Mouse (Mus musculus) hematopoietic stem cell, adult 5-6 weeks (primary cell): ENCODE measurements around the gene Lgi1. TPM values are rescaled to one million over a fixed set of nuclear protein-coding genes. Genes with fewer than 3 reads are reported as not detected.

Source experiments
- ATAC-seq, 2 experiments: fragments of 125-278 bp in 1 of 2; replicated peaks in 1 of 2; 2 replicates each; pipeline ENCODE4 v1.8.0; 2016 to 2017; ENCODE audit warnings: inconsistent platforms in 2 of 2, mild to moderate bottlenecking in 2 of 2, moderate number of reproducible peaks in 2 of 2, low read depth in 1 of 2, moderate TSS enrichment in 1 of 2; ENCODE audit not compliant: low FRiP score in 2 of 2, poor library complexity in 2 of 2, severe bottlenecking in 2 of 2, insufficient read depth in 1 of 2, low TSS enrichment in 1 of 2
- total RNA-seq: library from RNA; stranded (forward); fragments of 172-1452, 232-1000 nt; gene quantifications from 2 replicates; pipeline ENCODE4 v1.2.3, GENCODE M21; 2017

Gene Lgi1
- total RNA-seq, 1 experiment from 2014 or later, result not detected

DNA sequence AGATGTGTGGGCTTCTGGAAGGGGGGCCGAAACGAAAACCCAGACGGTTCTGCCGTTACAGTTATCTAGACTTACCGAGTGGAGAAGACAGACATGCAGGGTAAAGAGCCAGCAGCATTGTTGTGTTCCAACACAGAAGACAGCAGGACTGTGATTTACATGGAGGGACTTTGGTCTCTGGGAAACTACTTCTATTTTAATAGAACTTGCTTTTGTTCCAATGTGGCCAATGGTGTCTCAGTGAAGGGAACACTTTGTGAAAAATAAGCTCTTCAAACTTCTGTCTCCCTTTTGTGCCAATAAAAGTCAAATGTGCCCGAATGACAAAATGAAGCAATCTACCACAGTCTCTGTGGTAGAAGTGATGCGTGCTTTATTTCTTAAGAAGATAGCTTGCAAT, 50.8 kb downstream of the Lgi1 start:
- no peak for ATAC-seq

DNA sequence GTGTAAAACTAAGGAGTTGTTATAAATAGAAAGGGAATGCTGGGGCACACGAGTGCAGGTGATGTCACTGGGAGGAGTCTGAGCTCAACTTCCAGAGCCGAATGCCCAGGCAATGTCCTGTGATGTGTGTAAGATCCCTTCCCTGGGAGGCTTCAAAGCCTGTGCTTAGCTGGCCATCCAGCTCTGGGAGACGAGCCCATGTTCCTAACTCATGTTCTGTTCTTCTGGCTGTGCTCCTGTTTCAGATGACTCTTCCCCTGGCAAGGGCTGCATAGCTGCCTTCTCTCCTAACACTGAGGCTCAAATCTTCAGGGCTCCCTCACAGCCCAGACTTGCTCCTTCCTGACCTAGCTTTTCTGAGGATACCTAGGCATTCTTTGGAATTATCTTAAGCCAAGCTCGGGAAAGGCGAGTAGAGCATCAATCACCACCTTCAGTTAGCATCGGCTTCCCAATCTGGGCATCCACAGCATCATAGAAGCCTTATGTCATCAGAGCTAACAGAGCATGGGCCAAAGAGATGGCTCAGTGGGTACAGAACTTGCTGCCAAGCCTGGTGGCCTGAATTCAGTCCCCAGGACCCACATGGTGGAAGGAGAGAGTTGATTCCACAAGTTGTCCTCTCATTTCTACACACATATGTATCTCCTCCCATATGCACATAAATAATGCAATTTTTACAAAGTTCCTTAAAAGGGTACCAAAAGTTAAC, 52.4 kb downstream of the Lgi1 start:
- ATAC-seq, result no peak

DNA sequence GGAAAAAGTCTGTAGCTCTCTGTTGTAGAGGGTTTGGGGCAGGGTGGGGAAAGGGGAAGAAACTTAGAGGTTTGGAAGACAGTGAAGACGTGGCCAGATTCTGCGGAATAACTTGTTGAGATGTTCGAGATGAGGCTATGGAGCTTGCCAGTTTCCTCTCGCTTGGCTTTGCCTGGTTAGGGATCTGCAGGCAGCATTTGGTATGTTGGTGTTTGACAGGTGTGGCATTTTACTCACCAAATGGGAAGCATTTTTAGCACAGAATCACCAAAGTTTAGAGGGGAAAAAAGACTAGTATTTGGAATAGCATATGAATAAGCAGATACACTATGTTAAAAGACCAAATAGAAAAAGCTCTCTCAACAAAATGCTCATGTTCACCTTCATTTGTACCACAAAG, 54.0 kb downstream of the Lgi1 start:
- no peak for ATAC-seq

DNA sequence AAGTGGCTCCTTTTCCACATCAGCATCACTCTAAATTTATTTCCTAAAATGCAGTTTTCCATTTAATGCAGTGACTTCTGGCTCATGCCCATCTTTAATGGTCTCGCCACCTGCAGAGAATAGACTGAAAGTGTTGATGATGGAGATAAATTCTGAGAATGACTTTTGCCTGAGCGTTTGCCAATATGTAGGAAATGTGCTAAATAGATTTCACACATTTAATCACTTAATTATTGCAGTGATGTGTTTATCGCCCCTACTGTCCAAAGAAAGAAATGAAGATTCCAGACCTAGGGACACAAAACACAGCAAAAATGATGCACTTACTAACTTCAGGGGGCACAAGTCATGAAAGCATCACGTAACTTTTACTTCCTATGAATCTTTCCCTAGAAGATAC, 54.8 kb downstream of the Lgi1 start:
- ATAC-seq, result no peak

DNA sequence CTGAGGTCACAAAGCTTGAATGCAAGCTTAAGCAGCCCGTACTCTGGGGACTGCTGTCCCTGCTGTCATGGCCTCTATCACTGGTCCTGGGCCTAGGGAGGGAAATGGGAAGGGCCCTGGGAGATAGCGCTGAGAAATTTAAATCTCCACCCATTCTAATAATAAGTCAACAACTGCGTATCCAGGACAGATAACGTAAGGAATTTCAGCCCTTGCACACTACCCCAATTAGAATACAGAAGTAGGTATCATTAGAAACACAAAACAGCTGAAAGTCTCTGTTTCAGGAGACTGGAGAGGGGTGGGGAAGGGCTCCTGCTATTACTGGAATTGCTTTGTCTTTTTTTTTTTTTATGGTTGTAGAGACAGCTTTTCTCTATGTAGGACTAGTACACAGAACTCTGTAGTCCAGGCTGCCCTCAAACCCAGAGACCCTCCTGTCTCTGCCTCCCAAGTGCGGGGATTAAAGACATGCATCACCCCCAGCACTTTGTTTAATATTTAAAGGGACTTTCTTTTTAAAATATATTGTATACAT, 56.4 kb downstream of the Lgi1 start:
- ATAC-seq, result no peak

DNA sequence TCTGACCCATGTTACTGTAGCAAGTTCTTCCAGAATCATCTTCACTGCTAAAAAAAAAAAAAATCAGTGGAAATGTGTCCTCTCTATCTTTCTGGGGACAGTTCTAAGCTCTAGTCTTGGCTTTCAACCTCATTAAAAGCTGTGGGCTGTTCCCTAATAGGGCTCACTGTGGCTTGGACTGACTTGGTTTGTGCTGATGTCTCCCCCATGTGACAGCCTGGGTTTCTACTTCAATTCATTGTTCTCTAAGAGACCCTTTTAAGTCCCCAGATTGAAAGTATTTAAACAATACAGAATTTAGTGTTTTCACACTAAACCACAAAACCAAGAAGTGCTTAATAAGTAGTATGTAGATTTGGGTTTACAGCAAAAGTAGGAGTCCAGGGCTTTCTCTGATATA, 59.4 kb downstream of the Lgi1 start:
- no peak for ATAC-seq

DNA sequence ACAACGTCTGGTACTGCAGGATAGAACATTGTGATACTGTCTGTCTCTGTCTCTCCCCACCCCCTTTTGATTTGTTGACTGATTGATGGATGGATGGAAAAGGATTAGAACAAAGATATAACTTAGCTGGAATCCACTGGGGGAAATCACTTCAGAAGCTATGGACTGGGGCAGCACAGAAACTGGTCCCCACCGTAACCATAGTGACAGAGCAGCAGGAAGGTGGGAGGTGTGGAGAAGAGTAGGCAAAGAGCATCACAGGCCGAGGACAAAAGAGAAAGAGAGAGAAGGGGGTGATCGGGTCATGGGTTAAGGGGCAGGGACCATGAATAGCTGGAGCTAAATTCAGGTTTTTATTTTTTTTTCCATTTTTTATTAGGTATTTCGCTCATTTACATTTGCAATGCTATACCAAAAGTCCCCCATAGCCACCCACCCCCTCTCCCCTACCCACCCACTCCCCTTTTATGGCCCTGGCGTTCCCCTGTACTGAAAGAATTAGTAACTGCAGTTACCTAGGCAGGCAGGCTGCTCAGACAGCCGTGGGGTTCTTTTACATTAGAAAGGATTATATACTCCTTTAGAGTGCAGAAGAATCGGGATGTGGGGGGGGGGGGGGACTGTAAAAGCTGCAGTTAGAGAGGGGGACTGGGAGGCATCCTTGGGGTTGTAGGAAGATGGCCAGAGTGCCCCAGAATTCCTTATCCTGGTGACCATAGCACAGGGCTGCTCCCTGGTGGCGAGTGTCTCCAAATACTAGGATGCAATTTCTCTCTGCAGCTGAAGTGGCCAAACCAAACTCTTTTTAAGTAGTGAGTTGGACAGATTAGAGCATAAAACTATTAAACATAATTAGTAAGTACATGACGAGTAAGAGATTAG, 60.1 kb downstream of the Lgi1 start:
- ATAC-seq, result no peak

DNA sequence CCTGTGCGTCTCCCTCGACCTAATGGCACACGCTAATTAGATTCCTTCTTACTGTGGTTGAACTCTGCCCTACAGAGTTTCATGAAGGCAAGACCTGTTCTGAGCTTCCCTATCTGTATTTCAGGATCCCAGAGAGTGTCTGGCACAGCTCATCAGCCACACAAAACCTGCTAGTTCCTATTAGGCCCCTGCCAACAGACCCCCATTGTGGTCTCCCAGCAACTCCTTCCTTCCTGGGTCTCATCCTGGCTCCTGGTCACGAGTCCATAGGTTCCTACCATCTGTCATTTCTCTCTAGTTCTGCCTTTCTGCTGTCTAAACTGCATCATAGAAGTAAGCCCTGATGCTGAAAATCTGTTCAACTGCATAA, 60.7 kb downstream of the Lgi1 start:
- no peak for ATAC-seq

DNA sequence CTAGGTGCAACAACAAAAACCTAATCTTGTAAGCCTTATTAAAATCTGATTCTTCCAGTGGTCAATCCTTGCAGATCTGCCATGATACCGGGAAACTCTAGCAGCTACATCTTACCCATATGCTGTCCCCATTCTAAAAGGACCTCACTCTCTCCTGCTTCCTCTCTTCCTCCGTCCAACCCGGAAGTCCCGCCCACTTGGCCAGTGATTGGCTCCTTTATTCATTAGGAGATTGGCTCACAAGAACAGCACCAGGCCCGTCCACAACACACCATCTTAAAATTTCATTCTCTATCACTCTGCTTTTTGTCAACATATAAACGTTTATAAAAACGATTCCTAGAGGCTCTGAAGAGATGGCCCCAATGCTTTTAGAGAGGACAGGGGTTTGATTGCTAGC, 61.5 kb downstream of the Lgi1 start:
- no peak for ATAC-seq

DNA sequence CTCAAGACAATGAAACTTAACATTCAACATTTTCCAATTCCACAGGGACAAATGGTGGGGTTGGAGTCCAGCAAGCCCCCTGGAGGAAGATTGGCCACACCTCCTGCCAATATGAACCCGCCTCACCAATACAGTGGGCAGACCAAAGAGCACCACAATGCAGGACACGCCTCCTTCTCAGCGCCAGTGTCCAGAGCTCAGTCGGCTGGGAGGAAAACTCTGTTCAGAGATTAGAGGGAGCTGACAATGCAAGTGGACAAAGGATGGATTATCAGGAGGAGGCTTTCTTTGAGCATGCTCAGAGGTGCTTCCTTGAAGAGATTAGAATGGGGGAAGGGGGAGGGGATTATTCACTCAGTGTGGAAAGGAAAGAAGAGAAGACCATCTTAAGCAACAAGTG, 62.7 kb downstream of the Lgi1 start:
- ATAC-seq, result no peak

DNA sequence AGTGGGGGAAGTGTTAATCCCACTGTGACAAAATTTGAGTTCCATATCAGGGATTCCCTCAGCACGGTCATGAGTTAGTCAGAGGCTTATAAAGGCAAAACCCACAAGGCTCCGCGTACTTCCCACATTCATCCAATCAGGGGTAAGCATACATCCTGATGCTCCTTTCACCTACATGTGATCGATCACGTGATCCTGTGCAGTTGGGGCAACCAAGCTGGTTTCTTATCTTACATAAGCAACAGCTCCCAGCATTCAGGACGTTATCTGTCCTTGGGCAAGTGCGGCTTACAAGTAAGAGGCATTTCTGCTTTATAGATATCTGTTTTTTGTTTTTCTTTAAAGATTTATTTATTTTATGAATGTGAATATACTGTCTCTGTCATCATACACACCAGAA, 63.7 kb downstream of the Lgi1 start:
- ATAC-seq, result no peak

DNA sequence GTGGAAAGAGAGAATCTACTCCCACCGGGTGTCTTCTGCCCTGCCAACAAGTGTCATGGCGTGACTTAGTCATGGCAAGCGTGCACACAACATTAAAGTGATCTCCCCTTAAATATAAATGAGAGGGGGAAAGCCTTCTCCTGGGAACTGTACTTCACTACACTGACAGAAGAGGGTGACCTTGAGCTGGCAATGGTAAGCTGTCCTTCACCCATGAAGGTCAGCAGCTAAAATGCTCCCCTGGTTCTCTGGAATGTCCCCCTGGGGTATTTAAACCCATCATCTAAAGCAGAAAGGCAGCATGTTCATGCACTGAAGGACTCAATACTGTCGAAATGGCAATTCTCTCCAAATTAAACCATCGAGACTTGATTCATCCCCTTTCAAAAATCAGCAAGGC, 64.9 kb downstream of the Lgi1 start:
- no peak for ATAC-seq

DNA sequence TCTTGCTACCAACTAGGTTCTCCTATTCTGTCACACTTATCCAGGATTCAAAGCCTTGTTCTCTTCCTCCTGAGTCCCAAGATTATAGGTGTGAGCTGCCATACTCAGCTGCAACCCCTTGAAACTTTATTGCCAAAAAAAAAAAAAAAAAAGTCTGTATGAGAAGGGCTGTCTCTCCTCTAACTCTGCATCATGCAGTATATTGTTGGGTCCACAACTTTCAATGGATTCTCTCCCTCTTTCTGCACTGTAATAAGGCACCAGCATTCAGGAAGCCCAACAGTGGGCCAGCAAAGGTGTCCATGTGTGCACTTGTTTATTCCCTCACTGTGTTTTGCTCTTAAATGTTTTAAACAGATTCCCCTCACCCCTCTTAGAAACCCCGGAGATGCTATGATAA, 66.7 kb downstream of the Lgi1 start:
- ATAC-seq, result no peak

DNA sequence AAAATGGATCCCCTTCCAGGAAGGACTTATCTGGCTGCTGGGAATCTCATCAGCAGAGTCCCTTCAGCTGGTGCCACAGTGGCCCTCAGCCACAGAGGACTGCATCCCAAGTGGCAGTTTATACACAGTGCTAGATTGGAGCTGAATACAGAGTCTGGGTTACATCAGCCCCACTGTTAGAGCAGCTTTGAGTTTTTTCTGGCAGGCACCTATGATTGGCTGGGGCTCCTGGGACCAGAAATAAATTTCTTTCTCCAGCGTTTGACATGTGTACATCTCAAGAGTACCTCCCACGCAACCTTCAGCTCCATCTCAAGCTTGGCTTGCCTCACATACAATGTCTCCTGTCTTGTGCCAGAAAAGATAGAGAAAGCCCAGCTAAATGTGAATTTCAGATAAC, 67.9 kb downstream of the Lgi1 start:
- ATAC-seq, result no peak

DNA sequence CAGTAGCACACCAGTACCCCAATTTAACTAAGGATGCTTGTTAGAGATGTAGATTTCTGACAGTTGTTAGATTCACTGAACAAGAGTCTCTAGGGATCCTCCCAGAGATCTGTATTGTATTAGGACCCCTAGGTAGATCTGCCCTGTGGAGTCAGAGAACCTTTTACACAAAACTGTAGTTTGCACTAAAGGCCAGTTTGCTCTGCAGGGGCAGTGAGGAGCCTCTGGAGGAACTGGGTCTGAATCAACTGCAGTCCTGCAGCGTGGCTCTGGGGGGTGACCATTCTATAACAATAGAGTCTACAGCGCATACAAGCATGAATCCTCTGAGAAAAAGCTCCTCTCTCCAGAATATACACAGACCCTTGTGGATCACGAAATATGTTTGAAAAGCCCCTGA, 68.5 kb downstream of the Lgi1 start:
- no peak for ATAC-seq

DNA sequence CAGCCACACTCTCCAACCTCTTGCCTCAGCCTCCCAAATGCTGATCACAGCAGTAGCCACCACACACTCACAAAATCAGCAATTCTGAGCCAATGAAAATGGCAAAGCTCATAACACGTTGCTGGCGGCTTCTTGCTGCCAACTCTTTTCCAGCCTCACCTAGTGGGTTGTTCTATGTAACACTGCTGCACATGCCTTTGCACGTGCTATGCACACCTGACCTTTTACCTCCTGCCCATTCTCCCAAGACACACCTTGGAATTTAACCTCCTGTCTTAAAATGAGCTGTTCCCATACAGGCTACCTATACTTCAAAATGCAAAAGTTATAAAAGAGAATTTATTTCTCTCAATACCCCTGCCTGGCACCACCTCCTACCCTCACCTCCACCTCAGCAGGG, 72.2 kb downstream of the Lgi1 start:
- no peak for ATAC-seq

DNA sequence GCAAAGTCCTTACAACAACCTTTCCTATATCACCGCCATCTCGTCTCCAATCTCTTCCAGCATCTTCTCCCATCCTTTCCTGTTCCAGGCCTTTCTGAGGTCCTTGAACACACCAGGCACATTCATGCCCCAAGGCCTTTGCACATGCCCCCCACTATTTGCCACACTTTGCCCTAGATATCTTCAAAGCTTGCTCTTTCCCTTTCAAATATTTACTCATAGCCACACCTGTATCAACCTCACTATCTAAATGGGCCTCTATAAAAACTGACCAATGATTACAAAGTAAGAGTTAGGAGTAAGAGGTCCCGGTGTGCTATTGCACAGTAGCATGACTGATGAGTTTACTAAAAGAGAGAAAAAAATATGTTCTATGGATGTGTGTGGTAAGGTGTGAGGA, 73.0 kb downstream of the Lgi1 start:
- no peak for ATAC-seq

DNA sequence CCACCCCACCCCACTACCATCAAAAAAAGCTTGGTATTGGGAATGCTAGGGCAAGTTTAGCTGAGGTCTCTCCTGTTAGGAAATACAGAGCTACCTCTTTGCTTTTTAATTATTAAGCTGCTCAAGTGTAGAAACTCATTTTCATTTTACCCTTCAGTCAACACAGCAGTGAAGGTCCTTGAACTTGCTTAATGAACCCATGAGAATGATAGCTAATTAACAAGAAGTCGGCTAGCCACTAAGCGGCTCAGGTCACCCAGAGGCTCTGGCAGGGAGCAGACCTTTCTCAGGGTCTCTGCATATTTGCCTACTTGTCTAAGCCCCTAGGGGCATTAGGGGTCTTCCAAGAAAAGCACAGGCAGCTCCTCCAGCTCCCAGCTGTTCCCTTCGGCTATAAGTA, 75.4 kb downstream of the Lgi1 start:
- ATAC-seq, result no peak

DNA sequence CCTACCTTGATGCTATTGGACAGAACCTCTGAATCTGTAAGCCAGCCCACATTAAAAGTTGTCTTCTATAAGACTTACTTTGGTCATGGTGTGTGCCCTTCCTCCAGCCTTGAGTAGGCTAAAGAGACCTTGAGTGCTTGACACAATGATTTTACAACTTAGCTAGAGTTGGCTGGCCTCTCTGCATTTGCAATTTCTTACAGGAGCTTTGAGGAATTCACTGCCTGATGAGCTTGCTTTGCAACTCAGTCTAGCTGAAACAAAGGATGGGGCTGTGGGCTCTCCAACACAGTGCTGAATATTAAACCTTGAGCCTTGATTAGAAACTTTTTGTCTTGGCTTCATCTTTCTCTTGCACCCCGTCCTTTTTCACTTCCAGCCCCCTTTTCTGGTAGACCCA, 78.9 kb downstream of the Lgi1 start:
- ATAC-seq, result no peak
